In the genomic region with DNA sequence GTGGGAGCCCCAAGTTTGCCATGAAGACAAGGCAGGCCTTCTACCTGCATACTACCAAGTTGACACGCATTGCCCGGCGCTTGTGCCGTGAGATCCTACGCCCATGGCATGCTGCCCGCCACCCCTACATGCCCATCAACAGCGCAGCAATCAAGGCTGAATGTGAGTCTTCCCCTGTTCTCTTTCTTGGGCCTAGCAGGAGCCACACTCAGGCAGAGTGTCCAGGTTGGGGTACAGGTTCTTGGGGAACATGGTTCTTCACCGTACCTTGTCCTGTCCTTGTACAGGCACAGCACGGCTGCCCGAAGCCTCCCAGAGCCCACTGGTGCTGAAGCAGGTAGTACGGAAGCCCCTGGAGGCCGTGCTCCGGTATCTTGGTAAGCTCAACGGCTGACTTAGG, we compare ENCODE assay signal across 22 mouse cellular contexts. TPM values are rescaled to one million over a fixed set of nuclear protein-coding genes. Genes with fewer than 3 reads are reported as not detected.
DNase-seq lines count a peak whose midpoint lies in the region; ATAC-seq and TF ChIP-seq lines count a peak whose summit lies in the region.
"Had no signal": no experiment of that assay in that cellular context is flagged by ENCODE, and none has a peak within 500 bp of the region (broad histone marks: within the 10 kb centered on the region; RNA-seq: fewer than 3 reads in every experiment).

No protein-coding gene starts in this region.

- no peak for ATAC-seq in heart, embryonic 14.5 days (ENCODE audit: insufficient number of reproducible peaks, insufficient read depth, low FRiP score, low read depth)
- no peak for ATAC-seq in lung, postnatal 0 days
- ATAC-seq: forebrain, embryonic 16.5 days; hindbrain, embryonic 16.5 days; inflammation-experienced regulatory T-cells, adult 6 months; intestine, postnatal 0 days had no signal

- H3K4me1 ChIP-seq in heart, embryonic 10.5 days = peaks cover 48% of the 10 kb centered on the region
- H3K4me1 ChIP-seq in heart, embryonic 14.5 days (ENCODE audit: control insufficient read depth in 2 of 2, insufficient read depth in 2 of 2, low read length in 2 of 2) = peaks cover 47 to 50% of the 10 kb centered on the region in 2 experiments
- H3K4me1 ChIP-seq in lung, postnatal 0 days (ENCODE audit: insufficient read depth, low read depth, low read length) = peaks cover 15% of the 10 kb centered on the region
- H3K4me1 ChIP-seq: embryonic facial prominence, embryonic 13.5 days; forebrain, embryonic 12.5 days; hindbrain, embryonic 12.5 days had no signal

- TF ChIP-seq EP300 in lung, postnatal 0 days (IDR thresholded peaks at IDR 0.05) = no peak

- H3K36me3 ChIP-seq in heart, embryonic 10.5 days = peaks cover 100% of the 10 kb centered on the region
- H3K36me3 ChIP-seq in heart, embryonic 14.5 days (ENCODE audit: control insufficient read depth, insufficient read depth, low read length) = peaks cover 92% of the 10 kb centered on the region
- peaks cover 45% of the 10 kb centered on the region for H3K36me3 ChIP-seq in lung, postnatal 0 days (ENCODE audit: insufficient read depth, low read length)

- H3K9ac ChIP-seq in heart, embryonic 14.5 days (ENCODE audit: low read length) = no peak overlapping the region; the same call in 1 of the 2 replicates
- H3K9ac ChIP-seq in lung, postnatal 0 days (replicated peaks; ENCODE audit: low read depth) = no peak overlapping the region
- H3K9ac ChIP-seq: embryonic facial prominence, embryonic 13.5 days; forebrain, embryonic 12.5 days; hindbrain, embryonic 12.5 days had no signal

- no peak overlapping the region for H3K4me2 ChIP-seq in heart, embryonic 14.5 days (ENCODE audit: low read length)
- no peak overlapping the region for H3K4me2 ChIP-seq in lung, postnatal 0 days (replicated peaks; ENCODE audit: low read depth, low read length)
- H3K4me2 ChIP-seq: embryonic facial prominence, embryonic 13.5 days; forebrain, embryonic 12.5 days; hindbrain, embryonic 12.5 days had no signal

- DNase-seq in heart, embryonic 10.5 days (ENCODE audit: low spot score) = no peak
- DNase-seq in heart, postnatal 10 days = no peak
- no peak for DNase-seq in heart, postnatal 25 days (ENCODE audit: low spot score)
- no peak for DNase-seq in lung, postnatal 0 days (ENCODE audit: low spot score)
- DNase-seq in lung, postnatal 10 days = no peak
- no peak for DNase-seq in urinary bladder, postnatal 4 days (ENCODE audit: low spot score in 2 of 2)
- DNase-seq: adrenal gland, adult 2 months; adrenal gland, postnatal 25 days; cerebellum, adult 18-20 months; cerebellum, adult 9-11 months; cerebellum, postnatal 36 days; gastrocnemius, postnatal 14 days; kidney, adult 8-10 months had no signal

- intact Hi-C loops in heart, postnatal 10 days (cut with DNase I) = no loop called here
- intact Hi-C loops in heart, postnatal 25 days (cut with DNase I) = no loop called here

- H3K27ac ChIP-seq in heart, embryonic 10.5 days = peak overlapping the region; percentile 81; the same call in 1 of the 2 replicates
- peak overlapping the region; percentile 91 to 97 for H3K27ac ChIP-seq in heart, embryonic 14.5 days (replicated peaks in 1 of 2; ENCODE audit: control insufficient read depth in 1 of 2, insufficient read depth in 1 of 2, low read depth in 2 of 2, low read length in 2 of 2)
- peak overlapping the region; percentile 90 for H3K27ac ChIP-seq in lung, postnatal 0 days (ENCODE audit: low read length)
- H3K27ac ChIP-seq: embryonic facial prominence, embryonic 13.5 days; forebrain, embryonic 12.5 days; hindbrain, embryonic 12.5 days had no signal

- no peak for TF ChIP-seq CTCF in lung, postnatal 0 days (IDR thresholded peaks at IDR 0.05)

- no peaks in the 10 kb centered on the region for H3K9me3 ChIP-seq in heart, embryonic 10.5 days
- no peaks in the 10 kb centered on the region for H3K9me3 ChIP-seq in heart, embryonic 14.5 days (ENCODE audit: control insufficient read depth, low read length)
- no peaks in the 10 kb centered on the region for H3K9me3 ChIP-seq in lung, postnatal 0 days (ENCODE audit: low read length)
- H3K9me3 ChIP-seq: embryonic facial prominence, embryonic 13.5 days; forebrain, embryonic 12.5 days; hindbrain, embryonic 12.5 days had no signal

- no peak overlapping the region for H3K4me3 ChIP-seq in heart, embryonic 10.5 days
- no peak overlapping the region for H3K4me3 ChIP-seq in heart, embryonic 14.5 days (ENCODE audit: control insufficient read depth in 1 of 2, insufficient read depth in 1 of 2, low read depth in 1 of 2, low read length in 2 of 2)
- H3K4me3 ChIP-seq in lung, postnatal 0 days (ENCODE audit: low read depth, low read length) = no peak overlapping the region
- H3K4me3 ChIP-seq: embryonic facial prominence, embryonic 13.5 days; forebrain, embryonic 12.5 days; hindbrain, embryonic 12.5 days had no signal

- WGBS in heart, embryonic 10.5 days = 94% methylated on average over 14 of the region's 14 CpGs
- WGBS in heart, embryonic 14.5 days = 92% methylated on average over 14 of the region's 14 CpGs
- WGBS in lung, postnatal 0 days = 94% methylated on average over 14 of the region's 14 CpGs

- H3K27me3 ChIP-seq in heart, embryonic 10.5 days (ENCODE audit: insufficient read depth, poor library complexity, severe bottlenecking) = no peaks in the 10 kb centered on the region
- H3K27me3 ChIP-seq in heart, embryonic 14.5 days (ENCODE audit: control insufficient read depth, insufficient read depth, low read length) = no peaks in the 10 kb centered on the region
- no peaks in the 10 kb centered on the region for H3K27me3 ChIP-seq in lung, postnatal 0 days (replicated peaks; ENCODE audit: insufficient read depth, low read length)
- H3K27me3 ChIP-seq: embryonic facial prominence, embryonic 13.5 days; forebrain, embryonic 12.5 days; hindbrain, embryonic 12.5 days had no signal

RNA-seq across cellular contexts. Expression of a gene that starts 8.4 kb away (rescaled TPM):
- polyA plus RNA-seq in heart, embryonic 10.5 days (2016; fragmentation: Nextera tagmentation; extraction: Ambion mirVana) = 956 and 1,505 TPM in 2 replicates
- total RNA-seq in heart, postnatal 10 days (2021) = 1,000 to 10,000 TPM; 1,259 to 1,405 TPM
- polyA plus RNA-seq in heart, embryonic 14.5 days (2014; fragmentation: Nextera tagmentation; extraction: Ambion mirVana) = 1,706 and 1,786 TPM in 2 replicates
- 1,000 to 10,000 TPM; 1,410 to 1,505 TPM for total RNA-seq in heart, postnatal 25 days (2021)
- polyA plus RNA-seq in lung, postnatal 0 days (2015; fragmentation: Nextera tagmentation; extraction: Ambion mirVana) = 1,357 and 1,498 TPM in 2 replicates

RNA-seq across cellular contexts. Expression of a gene that starts 14.5 kb away (rescaled TPM):
- 511 and 613 TPM in 2 replicates for polyA plus RNA-seq in heart, embryonic 10.5 days (2016; fragmentation: Nextera tagmentation; extraction: Ambion mirVana)
- 100 to 1,000 TPM; 260 to 267 TPM for total RNA-seq in heart, postnatal 10 days (2021)
- polyA plus RNA-seq in heart, embryonic 14.5 days (2014; fragmentation: Nextera tagmentation; extraction: Ambion mirVana) = 586 and 589 TPM in 2 replicates
- 100 to 1,000 TPM; 178 to 211 TPM for total RNA-seq in heart, postnatal 25 days (2021)
- polyA plus RNA-seq in lung, postnatal 0 days (2015; fragmentation: Nextera tagmentation; extraction: Ambion mirVana) = 1,321 and 1,744 TPM in 2 replicates

RNA-seq across cellular contexts. Expression of a gene that starts 24.6 kb away (rescaled TPM):
- 32.7 and 33.5 TPM in 2 replicates for polyA plus RNA-seq in heart, embryonic 10.5 days (2016; fragmentation: Nextera tagmentation; extraction: Ambion mirVana)
- 1 to 10 TPM; 2.5 to 2.8 TPM for total RNA-seq in heart, postnatal 10 days (2021)
- polyA plus RNA-seq in heart, embryonic 14.5 days (2014; fragmentation: Nextera tagmentation; extraction: Ambion mirVana) = 13.3 and 17.5 TPM in 2 replicates
- total RNA-seq in heart, postnatal 25 days (2021) = under 1 TPM; 0.61 to 0.83 TPM
- 2.5 and 2.6 TPM in 2 replicates for polyA plus RNA-seq in lung, postnatal 0 days (2015; fragmentation: Nextera tagmentation; extraction: Ambion mirVana)

RNA-seq across cellular contexts. Expression of a gene that starts 33.5 kb away (rescaled TPM):
- 12.0 and 17.5 TPM in 2 replicates for polyA plus RNA-seq in heart, embryonic 10.5 days (2016; fragmentation: Nextera tagmentation; extraction: Ambion mirVana)
- 10 to 100 TPM; 50.1 TPM for total RNA-seq in heart, postnatal 10 days (2021)
- 14.6 and 15.5 TPM in 2 replicates for polyA plus RNA-seq in heart, embryonic 14.5 days (2014; fragmentation: Nextera tagmentation; extraction: Ambion mirVana)
- total RNA-seq in heart, postnatal 25 days (2021) = 10 to 100 TPM; 48.4 to 49.3 TPM
- polyA plus RNA-seq in lung, postnatal 0 days (2015; fragmentation: Nextera tagmentation; extraction: Ambion mirVana) = 10.5 and 12.2 TPM in 2 replicates

RNA-seq across cellular contexts. Expression of a gene that starts 54.1 kb away (rescaled TPM):
- 2.6 and 6.1 TPM in 2 replicates for polyA plus RNA-seq in heart, embryonic 10.5 days (2016; fragmentation: Nextera tagmentation; extraction: Ambion mirVana)
- under 1 TPM; 0.43 to 0.97 TPM for total RNA-seq in heart, postnatal 10 days (2021)
- 1.1 and 1.2 TPM in 2 replicates for polyA plus RNA-seq in heart, embryonic 14.5 days (2014; fragmentation: Nextera tagmentation; extraction: Ambion mirVana)
- total RNA-seq in heart, postnatal 25 days (2021) = under 1 TPM in 1 of 2 experiments, not detected in 1; 0.17 TPM
- 1.2 TPM in 2 replicates for polyA plus RNA-seq in lung, postnatal 0 days (2015; fragmentation: Nextera tagmentation; extraction: Ambion mirVana)
- total RNA-seq: granulocyte monocyte progenitor cell, adult 5-6 weeks had no signal
